Mouse (Mus musculus): Measurements from ENCODE around the gene Ryr2.

DNA sequence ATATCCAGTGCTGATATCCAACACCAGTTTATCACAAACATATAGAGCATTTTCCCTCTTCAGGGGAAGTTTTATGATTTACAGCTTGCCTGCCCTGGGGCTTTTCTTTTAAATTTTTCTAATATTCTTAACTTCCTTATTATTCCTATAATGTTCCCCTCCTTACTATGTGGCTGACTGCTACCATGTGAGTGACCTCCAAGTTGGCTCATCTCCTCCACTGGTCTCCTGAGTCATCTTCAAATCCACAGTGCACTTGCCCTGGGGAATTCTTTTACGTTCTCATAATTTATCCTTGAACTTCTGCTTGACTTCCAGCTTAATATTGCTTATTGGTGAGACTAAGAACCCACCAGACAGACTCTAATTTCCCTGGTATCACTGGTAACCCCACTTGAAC is 211.1 kb downstream of the Ryr2 start:
- TF ChIP-seq POLR2A (IDR thresholded peaks at IDR 0.05; ENCODE audit: low read depth, low read length) (no peak), CTCF (conservative IDR thresholded peaks at IDR 0.05; ENCODE audit: insufficient read depth, insufficient read length, low read depth, low read length) (no peak)

All from kidney, adult 2 months (tissue).